Mouse (Mus musculus): Measurements from ENCODE around the gene Pon1. TPM values are rescaled to one million over a fixed set of nuclear protein-coding genes. Genes with fewer than 3 reads are reported as not detected.

Gene Pon1
- polyA plus RNA-seq, 1 experiment from 2014 or later, result not detected

GRCm38 (mm10) chr6:5156541-5157425, 37.0 kb downstream of the Pon1 start:
- DNase-seq (ENCODE audit: low read depth, low spot score), result no peak
- no peak for ATAC-seq
- ChIA-PET POLR2A (no interaction called here), CTCF (no interaction called here)
- in situ Hi-C loops (cut with MboI; ENCODE audit: low pct_unique_long_range_greater_than_20kb), result no loop called here
- no peaks in the 10 kb centered on the region for H3K27me3 ChIP-seq
- no peak for TF ChIP-seq CTCF (IDR thresholded peaks at IDR 0.05)

DNA sequence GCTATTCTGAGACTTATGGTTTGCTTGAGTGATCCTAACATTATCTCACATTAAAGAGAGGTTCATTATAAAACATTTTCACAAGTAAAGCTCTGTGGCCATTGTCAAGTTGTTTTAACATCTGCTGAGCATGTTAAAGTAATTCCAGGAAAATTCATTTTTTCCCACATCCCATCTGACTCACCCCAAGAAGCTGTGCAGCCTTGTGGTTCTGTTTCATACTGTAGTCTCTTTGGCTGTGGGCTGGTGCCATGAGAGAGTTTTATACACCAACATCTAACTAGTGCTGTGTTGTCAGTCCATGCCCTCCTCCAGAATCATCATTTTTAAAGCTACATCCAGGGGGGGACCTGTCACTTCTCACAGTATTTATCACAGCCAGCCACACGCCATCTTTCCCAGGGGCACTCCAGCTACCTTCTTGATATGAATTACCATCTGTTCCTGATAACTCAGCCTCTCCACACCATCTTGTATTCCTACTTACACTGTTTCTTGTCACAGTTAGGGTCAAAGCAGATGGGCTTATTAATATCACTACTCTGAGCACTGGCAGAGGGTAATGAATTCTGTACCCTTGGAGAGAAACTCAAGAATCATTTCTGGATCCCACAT, 38.3 kb downstream of the Pon1 start:
- ATAC-seq, result no peak
- in situ Hi-C loops (cut with MboI; ENCODE audit: low pct_unique_long_range_greater_than_20kb), result no loop called here
- no peak for TF ChIP-seq CTCF (IDR thresholded peaks at IDR 0.05)
- no peaks in the 10 kb centered on the region for H3K27me3 ChIP-seq
- ChIA-PET CTCF (no interaction called here), POLR2A (interaction anchor here (0.6 kb wide), 1 partner anchor 119 kb away, joined by 3 read pairs; no protein-coding TSS in a partner anchor)
- DNase-seq (ENCODE audit: low read depth, low spot score), result no peak

DNA sequence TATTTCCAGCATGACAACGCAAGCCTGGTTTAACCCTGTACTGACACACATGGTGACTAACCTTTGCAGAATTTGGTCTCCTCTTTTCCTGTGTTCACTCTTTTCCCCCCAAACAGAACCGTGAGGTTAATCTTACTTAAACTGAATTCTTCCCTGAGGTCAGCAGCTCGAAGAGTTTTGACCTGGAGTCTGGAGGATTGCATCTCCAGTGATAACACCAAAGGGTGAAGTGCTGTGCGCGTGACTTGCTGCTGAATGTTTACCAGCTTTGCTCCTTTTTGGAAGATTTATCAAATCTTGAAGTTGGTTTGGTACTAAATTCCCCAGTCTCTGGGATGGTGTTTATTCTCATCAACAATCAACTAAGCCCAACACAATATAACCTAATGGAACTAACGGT, 39.0 kb downstream of the Pon1 start:
- no peak for TF ChIP-seq CTCF (IDR thresholded peaks at IDR 0.05)
- DNase-seq (ENCODE audit: low read depth, low spot score), result no peak
- no peak for ATAC-seq
- no peaks in the 10 kb centered on the region for H3K27me3 ChIP-seq
- in situ Hi-C loops (cut with MboI; ENCODE audit: low pct_unique_long_range_greater_than_20kb), result no loop called here
- ChIA-PET POLR2A (no interaction called here), CTCF (no interaction called here)

GRCm38 (mm10) chr6:5152185-5152584, 41.6 kb downstream of the Pon1 start:
- in situ Hi-C loops (cut with MboI; ENCODE audit: low pct_unique_long_range_greater_than_20kb), result no loop called here
- POLR2A ChIA-PET, result no interaction called here
- DNase-seq (ENCODE audit: low read depth, low spot score), result no peak
- no peaks in the 10 kb centered on the region for H3K27me3 ChIP-seq
- TF ChIP-seq CTCF (IDR thresholded peaks at IDR 0.05), result no peak
- CTCF ChIA-PET, result interaction anchor here (1.6 to 2.2 kb wide), 2 partner anchors 25 to 26 kb away, joined by 4 to 5 read pairs; no protein-coding TSS in a partner anchor
- ATAC-seq, result no peak

DNA sequence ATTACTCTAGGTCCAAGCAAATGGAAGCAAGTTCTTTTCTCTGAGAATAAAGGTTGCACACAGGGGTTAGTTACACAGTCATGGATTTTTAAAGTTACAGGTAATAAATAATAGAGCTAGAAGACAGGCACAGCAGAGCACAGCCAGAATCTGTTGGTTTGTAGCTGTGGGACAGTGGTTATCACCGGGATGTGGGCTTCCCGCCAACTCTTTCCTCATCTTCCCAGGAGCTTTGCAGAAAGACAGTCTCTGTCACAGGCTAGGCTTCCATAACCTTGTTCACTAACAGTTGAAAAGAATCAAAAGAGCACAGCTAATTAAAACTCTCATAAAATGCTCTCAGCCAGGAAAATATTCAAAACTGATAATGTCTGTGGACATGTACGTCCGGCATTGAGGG, 42.6 kb downstream of the Pon1 start:
- DNase-seq (ENCODE audit: low read depth, low spot score), result no peak
- ChIA-PET CTCF (interaction anchor here (0.7 to 2.2 kb wide), 3 partner anchors 21 to 27 kb away, joined by 3 to 5 read pairs (median 4); no protein-coding TSS in a partner anchor), POLR2A (no interaction called here)
- H3K27me3 ChIP-seq, result no peaks in the 10 kb centered on the region
- no peak for TF ChIP-seq CTCF (IDR thresholded peaks at IDR 0.05)
- in situ Hi-C loops (cut with MboI; ENCODE audit: low pct_unique_long_range_greater_than_20kb), result no loop called here
- peak; percentile 60 for ATAC-seq

GRCm38 (mm10) chr6:5149941-5150340, 43.8 kb downstream of the Pon1 start:
- ChIA-PET CTCF (no interaction called here), POLR2A (interaction anchor here (0.6 kb wide), 1 partner anchor 774 kb away, joined by 4 read pairs; no protein-coding TSS in a partner anchor)
- TF ChIP-seq CTCF (IDR thresholded peaks at IDR 0.05), result no peak
- ATAC-seq, result no peak
- DNase-seq (ENCODE audit: low read depth, low spot score), result no peak
- in situ Hi-C loops (cut with MboI; ENCODE audit: low pct_unique_long_range_greater_than_20kb), result no loop called here
- H3K27me3 ChIP-seq, result no peaks in the 10 kb centered on the region

DNA sequence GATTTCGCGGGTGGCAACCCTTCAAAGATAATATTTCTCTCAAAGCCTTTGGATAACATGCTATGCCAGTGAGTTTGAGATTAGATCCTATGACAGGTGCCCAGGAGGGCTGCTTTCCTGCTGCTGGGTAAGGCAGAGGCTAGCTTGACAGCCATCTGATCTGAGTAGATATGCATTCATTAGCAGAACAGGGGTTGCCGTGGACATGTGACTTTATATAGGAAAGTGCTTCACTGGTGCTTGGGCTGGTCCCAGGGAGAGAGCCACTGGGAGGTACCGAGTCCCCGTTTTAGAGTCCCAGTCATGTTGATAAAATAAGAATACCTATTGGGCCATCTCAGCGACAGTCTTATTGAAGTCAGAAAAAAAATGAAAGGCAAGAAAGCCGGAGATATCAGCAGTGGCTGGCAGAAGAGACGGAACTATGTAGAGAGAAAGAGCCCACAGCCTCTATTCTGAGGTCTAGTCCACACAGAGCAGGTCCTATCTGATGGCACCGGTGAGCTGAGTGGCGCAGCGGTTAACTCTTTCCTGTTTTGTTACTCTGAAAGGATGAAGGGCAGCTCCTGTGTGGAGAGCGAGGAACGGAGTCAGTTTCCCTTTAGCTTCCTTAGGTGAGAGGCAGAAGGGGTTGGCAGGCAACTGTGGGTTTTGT, 46.1 kb downstream of the Pon1 start:
- no peak for TF ChIP-seq CTCF (IDR thresholded peaks at IDR 0.05)
- no peaks in the 10 kb centered on the region for H3K27me3 ChIP-seq
- in situ Hi-C loops (cut with MboI; ENCODE audit: low pct_unique_long_range_greater_than_20kb), result no loop called here
- DNase-seq (ENCODE audit: low read depth, low spot score) (no peak), ATAC-seq (no peak)
- ChIA-PET POLR2A (no interaction called here), CTCF (interaction anchor here (0.8 kb wide), 1 partner anchor 20 kb away, joined by 3 read pairs; no protein-coding TSS in a partner anchor)

- no peaks in the 10 kb centered on the region for H3K27me3 ChIP-seq
- ChIA-PET CTCF (no interaction called here), POLR2A (no interaction called here)
- TF ChIP-seq CTCF (IDR thresholded peaks at IDR 0.05), result no peak
- in situ Hi-C loops (cut with MboI; ENCODE audit: low pct_unique_long_range_greater_than_20kb), result no loop called here
- peak; percentile 92 for ATAC-seq
- peak; percentile 61 for DNase-seq (ENCODE audit: low read depth, low spot score)
These were observed 54.1 kb downstream of the Pon1 start for GRCm38 (mm10) chr6:5139666-5140065.

GRCm38 (mm10) chr6:5138875-5139631, 54.7 kb downstream of the Pon1 start:
- POLR2A ChIA-PET, result interaction anchor here (0.5 kb wide), 1 partner anchor 57 kb away, joined by 3 read pairs; no protein-coding TSS in a partner anchor
- in situ Hi-C loops (cut with MboI; ENCODE audit: low pct_unique_long_range_greater_than_20kb), result no loop called here
- CTCF ChIA-PET, result interaction anchor here (1.0 to 1.5 kb wide), 4 partner anchors 16 to 243 kb away, joined by 3 to 5 read pairs (median 3); partner anchors contain the start of gene Pon2
- no peak for TF ChIP-seq CTCF (IDR thresholded peaks at IDR 0.05)
- ATAC-seq (peak; percentile 69), DNase-seq (ENCODE audit: low read depth, low spot score) (peak; percentile 57)
- no peaks in the 10 kb centered on the region for H3K27me3 ChIP-seq

DNA sequence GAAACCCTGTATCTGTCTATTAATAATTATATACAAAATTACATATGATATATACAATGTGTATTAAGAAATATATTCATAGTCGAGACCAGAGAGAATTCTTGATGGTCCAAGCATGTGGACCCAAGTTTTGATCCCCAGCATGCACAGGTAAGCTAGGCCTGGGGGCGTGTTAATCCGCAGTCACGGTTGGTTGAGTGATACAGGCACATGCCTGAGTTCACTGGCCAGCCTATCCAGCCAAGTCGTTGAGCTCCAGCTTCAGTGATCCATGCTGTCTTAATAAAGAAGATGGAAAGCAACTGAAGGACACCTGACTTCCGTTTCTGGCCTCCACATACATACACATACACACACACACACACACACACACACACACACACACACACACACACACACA, 57.7 kb downstream of the Pon1 start:
- no peak for TF ChIP-seq CTCF (IDR thresholded peaks at IDR 0.05)
- in situ Hi-C loops (cut with MboI; ENCODE audit: low pct_unique_long_range_greater_than_20kb), result no loop called here
- POLR2A ChIA-PET, result no interaction called here
- ATAC-seq (no peak), DNase-seq (ENCODE audit: low read depth, low spot score) (no peak)
- H3K27me3 ChIP-seq, result no peaks in the 10 kb centered on the region
- CTCF ChIA-PET, result no interaction called here

Measured in Patski (cell line).